Mouse (Mus musculus) frontal cortex, adult (tissue): ENCODE measurements around the gene Terb1.

Experiments used
- ATAC-seq: cut with Nextera tagmentation; 2 replicates; pipeline ENCODE4 v1.9.2; 2017; ENCODE audit warnings: mild to moderate bottlenecking, moderate library complexity, mixed read lengths; ENCODE audit not compliant: low TSS enrichment

Terb1 gene

GRCm38 (mm10) chr8:104452177-104452576 is 57.5 kb downstream of the Terb1 start:
- no peak for ATAC-seq

GRCm38 (mm10) chr8:104448796-104449195 is 60.9 kb downstream of the Terb1 start:
- ATAC-seq, result peak; percentile 97

- no peak for ATAC-seq
Observed at GRCm38 (mm10) chr8:104446016-104446415, 63.7 kb downstream of the Terb1 start.

- ATAC-seq, result no peak
Observed at GRCm38 (mm10) chr8:104445248-104445647, 64.5 kb downstream of the Terb1 start.

GRCm38 (mm10) chr8:104443125-104443679 is 66.5 kb downstream of the Terb1 start:
- ATAC-seq, result no peak

GRCm38 (mm10) chr8:104442299-104443124 is 67.2 kb downstream of the Terb1 start, which contains the start of gene Dync1li2:
Gene Dync1li2 (minus strand): TSS chr8:104443047.
- peak; percentile 75 for ATAC-seq

- peak; percentile 22; the same call in 1 of the 2 replicates for ATAC-seq
Observed at GRCm38 (mm10) chr8:104441613-104442012, 68.1 kb downstream of the Terb1 start.

- no peak for ATAC-seq
Observed at GRCm38 (mm10) chr8:104439461-104439860, 70.2 kb downstream of the Terb1 start.

GRCm38 (mm10) chr8:104437494-104438135 is 72.1 kb downstream of the Terb1 start:
- peak; percentile 17; the same call in 1 of the 2 replicates for ATAC-seq

GRCm38 (mm10) chr8:104436591-104436990 is 73.1 kb downstream of the Terb1 start:
- no peak for ATAC-seq

- peak; percentile 62 for ATAC-seq
Observed at GRCm38 (mm10) chr8:104436038-104436437, 73.7 kb downstream of the Terb1 start.

- ATAC-seq, result peak; percentile 55
Observed at GRCm38 (mm10) chr8:104434826-104435354, 74.8 kb downstream of the Terb1 start.

- ATAC-seq, result no peak
Observed at GRCm38 (mm10) chr8:104434275-104434674, 75.4 kb downstream of the Terb1 start.

GRCm38 (mm10) chr8:104433191-104433842 is 76.4 kb downstream of the Terb1 start:
- ATAC-seq, result no peak

- no peak for ATAC-seq
Observed at GRCm38 (mm10) chr8:104432656-104433055, 77.1 kb downstream of the Terb1 start.

GRCm38 (mm10) chr8:104430230-104430629 is 79.5 kb downstream of the Terb1 start:
- no peak for ATAC-seq

GRCm38 (mm10) chr8:104427703-104428102 is 82.0 kb downstream of the Terb1 start:
- peak; percentile 51 for ATAC-seq

- ATAC-seq, result no peak
Observed at GRCm38 (mm10) chr8:104422313-104422712, 87.4 kb downstream of the Terb1 start.

GRCm38 (mm10) chr8:104416022-104416421 is 93.7 kb downstream of the Terb1 start:
- ATAC-seq, result no peak

- ATAC-seq, result no peak
Observed at GRCm38 (mm10) chr8:104414204-104414603, 95.5 kb downstream of the Terb1 start.

- ATAC-seq, result no peak
Observed at GRCm38 (mm10) chr8:104413770-104414169, 95.9 kb downstream of the Terb1 start.
